Mouse (Mus musculus) E14TG2a.4 (cell line): Measurements from ENCODE around the gene Rapgef6.

Experiments used
- H3K27me3 ChIP-seq: 2 replicates; pipeline ENCODE4 v1.6.1; 2014; ENCODE audit warnings: low read length, control low read depth; ENCODE audit not compliant: insufficient read depth
- H3K36me3 ChIP-seq: 2 replicates; pipeline ENCODE4 v1.6.1; 2014; ENCODE audit warnings: low read length, control low read depth; ENCODE audit not compliant: insufficient read depth
- H3K4me1 ChIP-seq: replicated peaks from 2 replicates; pipeline ENCODE4 v1.6.1; 2014; ENCODE audit warnings: low read depth, low read length, control low read depth
- H3K4me3 ChIP-seq: replicated peaks from 2 replicates; pipeline ENCODE4 v1.5.1; 2014; ENCODE audit warnings: mild to moderate bottlenecking, low read length
- H3K9me3 ChIP-seq: 2 replicates; pipeline ENCODE4 v1.6.1; 2014; ENCODE audit warnings: low read length, control low read depth
- CTCF ChIP-seq: conservative IDR thresholded peaks from 2 replicates; pipeline ENCODE4 v1.5.1; 2014; ENCODE audit warnings: low read length
- NANOG ChIP-seq: IDR thresholded peaks from 2 replicates; pipeline ENCODE4 v1.6.1; 2014; ENCODE audit warnings: borderline replicate concordance, low read length, mixed read lengths
- POU5F1 ChIP-seq: IDR thresholded peaks from 2 replicates; pipeline ENCODE4 v1.6.1; 2014; ENCODE audit warnings: low read length, borderline replicate concordance

Gene Rapgef6

DNA sequence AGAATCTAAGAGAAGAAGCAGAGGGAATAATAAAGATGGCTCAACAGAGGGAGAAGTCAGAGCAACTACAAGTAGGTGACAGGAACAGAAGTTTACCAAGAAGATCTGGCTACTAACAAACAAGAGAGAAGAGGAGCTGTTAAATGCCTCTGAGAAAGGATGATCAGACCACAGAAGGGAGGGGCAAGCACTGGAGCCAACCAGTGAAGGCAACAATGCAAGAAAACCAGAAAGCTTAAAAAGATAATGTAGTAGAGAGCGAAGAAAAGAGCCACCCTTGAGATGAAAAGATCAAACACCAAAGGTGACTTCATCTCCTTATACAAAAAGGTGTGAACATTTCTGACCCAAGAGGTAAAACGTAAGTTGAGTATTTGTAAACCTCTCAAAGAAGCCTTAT, 218.7 kb downstream of the Rapgef6 start:
- Histone ChIP-seq H3K27me3 (no peaks in the 10 kb centered on the region), H3K4me1 (peaks cover 22% of the 10 kb centered on the region), H3K9me3 (no peaks in the 10 kb centered on the region), H3K36me3 (peaks cover 48% of the 10 kb centered on the region), H3K4me3 (no peak overlapping the region)
- TF ChIP-seq NANOG (no peak), CTCF (no peak), POU5F1 (no peak)

DNA sequence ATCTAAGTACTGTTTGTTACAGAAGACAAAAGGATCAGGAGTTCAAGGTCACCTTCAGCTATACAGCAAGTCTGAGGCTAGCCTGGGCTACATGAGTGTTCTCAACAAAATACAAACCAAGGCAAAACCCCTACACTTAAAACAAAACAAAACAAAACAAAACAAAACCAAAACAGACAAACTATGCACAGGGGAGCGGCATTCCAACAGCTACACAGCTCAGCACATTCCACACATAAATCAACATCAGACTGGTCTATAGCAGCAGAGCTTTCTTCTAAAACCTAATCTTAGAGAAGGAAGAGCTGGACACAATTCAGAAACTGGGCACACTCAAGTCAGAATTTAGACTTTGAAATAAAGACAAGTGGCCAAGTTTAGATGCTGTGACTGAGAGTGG, 221.6 kb downstream of the Rapgef6 start:
- H3K4me3 ChIP-seq, result no peak overlapping the region
- H3K4me1 ChIP-seq, result peaks cover 22% of the 10 kb centered on the region
- no peaks in the 10 kb centered on the region for H3K27me3 ChIP-seq
- H3K36me3 ChIP-seq, result peaks cover 41% of the 10 kb centered on the region
- no peaks in the 10 kb centered on the region for H3K9me3 ChIP-seq
- no peak for TF ChIP-seq POU5F1
- no peak for TF ChIP-seq CTCF
- no peak for TF ChIP-seq NANOG
